Mouse (Mus musculus) R1 (cell line): ENCODE results near the gene Tmem269.

ENCODE experiments used
- DNase-seq: peaks from one replicate; pipeline ENCODE4 v3.0.0-alpha.2; 2018; ENCODE audit warnings: low read depth, low spot score

Tmem269 gene

GRCm38 (mm10) chr4:119238661-119239060, 20.6 kb upstream of the Tmem269 start:
- DNase-seq: peak; percentile 27

- DNase-seq: no peak
Observed at GRCm38 (mm10) chr4:119234348-119234747, 16.3 kb upstream of the Tmem269 start.

DNA sequence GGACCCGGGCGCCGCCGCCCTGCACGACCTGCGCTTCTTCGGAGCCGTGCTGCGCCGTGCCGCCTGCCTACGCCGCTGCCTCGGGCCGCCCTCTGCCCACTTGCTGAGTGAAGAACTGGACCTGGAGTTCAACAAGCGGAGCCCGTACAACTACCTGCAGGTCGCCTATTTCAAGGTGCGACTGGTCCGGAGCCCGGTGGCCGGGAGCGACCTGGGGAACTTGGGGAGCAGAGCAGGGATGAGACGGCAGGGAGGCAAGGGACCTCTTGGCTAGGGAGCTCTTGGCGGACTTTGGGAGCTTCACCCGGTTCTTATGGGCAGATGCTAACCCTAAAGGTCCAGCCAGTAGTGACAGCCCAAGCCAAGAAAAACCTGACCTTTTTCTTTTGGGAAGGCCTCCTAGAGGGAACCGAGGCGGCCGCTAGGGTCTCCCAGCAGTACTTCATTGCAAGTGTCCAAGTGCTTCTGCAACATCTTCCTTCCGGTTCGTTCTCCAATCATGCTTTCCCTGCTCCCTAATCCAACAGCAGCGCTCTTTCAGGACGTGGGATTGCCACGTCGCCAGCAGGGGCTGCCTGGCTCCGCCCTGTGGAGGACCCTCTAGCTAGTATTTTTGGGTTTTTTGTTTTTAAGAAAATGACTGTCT, 15.4 kb upstream of the Tmem269 start:
- peak; percentile 86 for DNase-seq

DNA sequence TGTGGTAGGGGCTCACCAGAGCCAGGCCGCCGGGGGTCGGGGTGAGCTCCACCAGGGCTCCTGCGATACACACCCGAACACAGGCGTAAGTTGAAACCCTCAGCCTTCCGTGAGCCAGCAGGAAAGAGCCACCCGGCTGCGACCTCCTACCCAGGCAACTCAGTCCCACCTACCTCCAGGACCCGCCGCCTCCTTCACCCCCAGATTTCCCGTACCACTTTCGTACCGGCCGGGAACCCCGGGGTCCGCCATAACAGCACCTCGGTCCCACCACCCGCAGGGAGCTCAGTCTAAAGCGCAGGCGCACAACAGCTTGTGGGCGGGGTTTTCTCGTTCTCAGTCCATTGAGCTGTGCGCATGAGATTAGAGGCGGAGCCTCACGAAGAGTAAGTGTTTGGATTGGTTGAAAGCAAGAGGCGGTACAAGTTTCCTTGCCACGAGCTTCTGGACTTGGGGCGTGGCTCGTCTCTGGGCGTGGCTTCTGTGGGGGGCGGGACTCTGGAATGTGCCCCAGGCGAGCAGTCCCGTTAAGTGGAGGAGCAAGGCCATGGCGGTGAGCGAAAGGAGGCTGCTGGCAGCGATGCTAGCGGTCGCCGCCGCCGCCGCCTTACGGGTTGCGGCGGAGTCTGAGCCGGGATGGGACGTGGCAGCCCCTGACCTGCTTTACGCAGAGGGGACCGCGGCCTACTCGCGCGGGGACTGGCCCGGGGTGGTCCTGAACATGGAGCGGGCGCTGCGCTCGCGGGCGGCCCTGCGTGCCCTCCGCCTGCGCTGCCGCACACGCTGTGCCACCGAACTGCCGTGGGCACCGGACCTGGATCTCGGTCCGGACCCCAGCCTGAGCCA, 14.6 kb upstream of the Tmem269 start, which contains the start of the genes AU022252 and P3h1:
AU022252 (minus strand) TSS at position 303 of the 846 bp plus-strand sequence.
P3h1 (plus strand) TSS at position 506 of the 846 bp plus-strand sequence.
- peak; percentile 99 for DNase-seq

DNA sequence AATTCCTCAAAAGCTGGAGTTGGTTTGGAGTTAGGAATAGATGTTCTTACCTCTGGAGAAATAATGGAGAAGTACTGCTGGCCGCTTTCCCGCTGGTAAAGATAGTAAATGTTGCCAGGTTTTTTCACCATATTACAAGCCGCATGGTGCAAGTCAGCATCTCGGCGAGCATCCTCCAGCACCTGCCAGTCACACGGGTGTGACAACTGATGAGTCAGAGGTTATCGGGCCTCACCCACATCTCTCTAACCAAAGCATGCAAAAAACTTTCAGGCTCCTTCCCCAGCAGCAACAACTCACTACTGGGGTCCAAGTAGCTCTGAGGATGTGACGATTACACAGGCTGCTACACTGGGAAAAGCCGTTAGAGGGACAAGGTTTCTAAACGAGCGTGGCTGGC, 8.7 kb upstream of the Tmem269 start:
- no peak for DNase-seq

DNA sequence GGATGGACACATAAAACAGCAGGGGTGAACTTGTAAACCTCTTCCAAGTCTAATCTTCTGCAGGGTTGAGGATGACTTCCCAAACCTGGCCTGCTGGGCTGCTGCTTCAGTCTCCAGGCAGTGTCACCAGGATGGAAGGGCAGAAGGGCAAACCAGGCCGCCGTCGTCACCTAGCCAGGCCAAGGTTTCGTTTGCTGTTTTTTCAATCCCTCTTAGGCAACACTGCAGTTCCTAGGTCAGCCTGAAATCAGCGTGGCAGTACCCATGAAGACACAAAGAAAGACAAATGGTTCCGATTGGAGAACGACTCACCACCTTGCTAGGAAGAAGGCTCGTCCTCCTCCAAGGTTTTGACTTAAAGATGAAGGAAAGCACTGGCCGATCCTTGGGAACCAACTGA, 7.7 kb upstream of the Tmem269 start:
- DNase-seq: peak; percentile 37

DNA sequence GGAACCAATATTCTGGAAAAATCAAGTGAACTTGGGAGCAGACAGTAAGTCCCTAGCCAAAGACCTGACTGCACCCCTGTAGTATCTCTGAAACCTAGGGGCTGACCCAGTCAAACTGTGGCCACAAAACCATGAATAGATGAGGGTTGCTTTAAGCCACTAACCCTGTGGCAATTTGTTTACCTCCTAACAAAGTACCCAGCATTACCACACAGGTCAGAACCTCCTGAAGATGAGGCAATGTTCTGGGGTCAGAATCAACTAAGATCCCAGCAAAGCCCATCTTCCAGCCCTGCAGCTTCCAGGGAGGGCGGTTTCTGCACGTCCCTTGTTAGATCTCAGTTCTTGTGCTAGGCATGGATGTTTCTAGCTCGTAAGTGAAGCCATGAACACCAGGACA, 6.5 kb upstream of the Tmem269 start:
- no peak for DNase-seq

DNA sequence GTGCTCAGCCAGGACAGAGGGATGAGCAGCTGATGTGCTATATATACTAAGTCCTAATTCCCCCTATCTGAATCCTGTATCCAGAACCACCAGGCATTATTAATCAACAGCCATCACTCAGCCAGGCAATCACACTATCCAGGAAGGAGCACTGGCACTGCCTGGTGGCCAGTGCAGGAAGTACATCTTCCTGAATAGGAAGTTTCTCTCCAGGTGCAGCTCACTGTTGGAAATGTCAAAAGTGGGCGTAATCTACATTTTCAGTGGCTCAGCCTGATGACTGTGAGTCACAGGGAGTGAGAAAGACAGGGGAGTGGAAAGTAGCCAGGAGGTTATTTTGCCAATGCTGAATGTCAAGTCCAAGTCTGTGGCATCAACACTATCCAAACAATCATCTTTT, 5.7 kb upstream of the Tmem269 start:
- peak; percentile 89 for DNase-seq

GRCm38 (mm10) chr4:119216667-119217066, 1.4 kb downstream of the Tmem269 start:
- no peak for DNase-seq

GRCm38 (mm10) chr4:119204672-119205071, 13.3 kb downstream of the Tmem269 start:
- DNase-seq: peak; percentile 74

DNA sequence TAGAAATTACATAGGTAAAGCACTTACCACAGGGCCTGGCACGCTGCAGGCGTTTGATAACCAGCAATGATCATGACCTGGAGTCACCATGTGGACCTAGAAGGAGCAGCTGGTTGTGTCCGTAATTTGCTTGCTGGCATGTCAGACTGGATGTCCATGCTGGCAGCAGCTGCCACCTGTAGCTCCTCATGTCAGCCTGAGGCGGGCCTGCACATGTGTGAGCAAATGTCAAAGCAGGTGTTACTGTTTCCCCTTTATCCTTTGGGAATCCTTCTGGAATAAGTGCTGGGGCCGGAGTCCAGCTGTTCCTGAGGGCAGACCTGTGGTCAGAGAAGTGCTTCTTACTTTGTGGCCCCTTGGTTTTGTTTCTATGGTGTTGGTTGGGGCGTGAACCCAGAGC, 19.9 kb downstream of the Tmem269 start:
- DNase-seq: no peak

DNA sequence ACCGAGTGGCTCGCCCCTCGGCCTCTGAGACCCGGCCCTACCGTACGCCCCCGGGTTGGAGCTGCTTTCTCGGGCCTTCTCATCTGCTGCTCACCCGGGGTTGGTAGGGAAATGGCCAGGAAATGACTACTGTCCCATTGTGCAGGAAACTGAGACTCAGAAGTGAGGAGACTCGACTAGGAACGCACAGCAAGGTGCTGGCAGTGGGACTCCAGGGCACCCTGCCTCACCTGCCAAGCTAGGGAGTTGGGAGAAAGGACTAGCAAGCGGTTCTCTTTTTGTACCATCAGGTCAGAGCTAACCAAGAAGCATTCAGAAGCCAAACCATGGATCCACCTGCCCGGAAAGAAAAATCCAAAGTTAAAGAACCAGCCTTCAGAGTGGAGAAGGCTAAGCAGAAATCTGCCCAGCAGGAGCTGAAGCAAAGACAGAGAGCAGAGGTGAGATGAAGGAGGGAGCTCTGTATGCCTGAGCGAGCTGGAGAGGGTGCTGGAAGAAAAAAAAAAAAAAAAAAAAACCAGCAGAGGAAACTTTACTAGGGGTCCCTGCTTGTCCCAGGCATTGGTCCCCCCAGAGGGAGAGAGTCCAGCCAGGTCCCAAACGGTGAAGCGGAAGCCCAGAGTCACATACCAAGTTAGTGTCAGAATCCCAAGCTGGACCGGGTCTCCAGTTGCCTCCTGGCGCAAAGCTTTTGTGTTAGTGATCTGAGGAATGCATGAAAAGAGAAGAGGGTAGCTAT, 22.3 kb downstream of the Tmem269 start:
- peak; percentile 46 for DNase-seq

GRCm38 (mm10) chr4:119194909-119195581, 23.0 kb downstream of the Tmem269 start, which contains the start of gene Svbp:
Gene Svbp, plus strand, starts transcription at chr4:119195306.
- peak; percentile 83 for DNase-seq

DNA sequence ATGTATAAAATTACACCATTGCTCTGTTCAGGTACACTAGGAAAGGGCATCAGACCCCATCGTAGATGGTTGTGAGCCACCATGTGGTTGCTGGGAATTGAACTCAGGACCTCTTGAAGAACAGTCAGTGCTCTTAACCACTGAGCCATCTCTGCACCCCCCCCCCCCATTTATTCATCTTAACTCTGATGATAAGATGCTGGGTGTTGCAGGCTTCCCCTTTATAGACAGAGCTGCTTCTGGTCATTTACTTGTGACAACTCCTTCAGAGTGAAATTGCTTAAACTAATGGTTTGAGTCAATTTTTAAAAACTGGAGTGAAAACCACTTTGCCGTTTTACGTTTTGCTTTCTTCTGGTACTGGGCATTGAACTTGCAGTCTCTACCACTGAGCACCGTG, 25.3 kb downstream of the Tmem269 start:
- no peak for DNase-seq

DNA sequence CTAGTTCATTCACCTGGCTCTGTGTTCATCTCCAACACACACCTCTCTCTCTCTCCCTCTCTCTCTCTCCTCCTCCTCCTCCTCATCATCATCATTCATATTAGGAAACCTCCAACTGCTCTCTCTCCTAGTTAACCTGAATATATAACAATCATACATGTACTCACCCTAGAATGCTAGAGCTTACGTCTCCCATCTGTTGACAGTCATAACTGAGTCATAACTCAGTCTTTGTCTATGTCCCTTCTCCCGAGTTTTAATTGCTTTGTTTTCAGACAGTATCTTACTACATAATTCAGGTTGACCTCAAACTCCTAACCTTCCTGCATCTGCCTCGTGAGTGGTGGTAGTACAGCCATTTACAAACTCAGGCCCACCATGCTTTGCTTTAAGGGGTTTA, 26.7 kb downstream of the Tmem269 start:
- no peak for DNase-seq

DNA sequence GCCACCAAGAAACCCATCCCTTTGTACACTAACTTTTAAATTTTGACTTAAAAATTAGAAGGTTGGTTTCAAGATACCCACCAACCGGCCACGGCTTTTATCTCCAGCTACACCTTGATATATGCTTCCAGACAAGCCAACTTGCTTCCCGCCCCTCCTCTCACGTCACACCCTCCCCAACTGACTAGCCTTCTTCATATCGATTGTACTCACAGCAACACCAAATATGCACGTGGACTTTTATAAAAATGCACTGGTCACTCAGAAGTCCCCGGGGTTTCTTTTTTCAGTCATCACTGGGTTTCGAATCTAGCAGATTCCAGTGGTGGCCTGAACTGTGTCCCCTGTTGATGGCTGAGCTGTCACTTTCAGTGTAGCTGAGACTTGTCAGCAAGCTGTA, 27.4 kb downstream of the Tmem269 start:
- DNase-seq: no peak

- DNase-seq: no peak
Observed at GRCm38 (mm10) chr4:119189864-119190263, 28.2 kb downstream of the Tmem269 start, which contains the start of gene Ermap. Gene Ermap, minus strand, starts transcription at chr4:119190011.

GRCm38 (mm10) chr4:119189392-119189791, 28.6 kb downstream of the Tmem269 start:
- no peak for DNase-seq

DNA sequence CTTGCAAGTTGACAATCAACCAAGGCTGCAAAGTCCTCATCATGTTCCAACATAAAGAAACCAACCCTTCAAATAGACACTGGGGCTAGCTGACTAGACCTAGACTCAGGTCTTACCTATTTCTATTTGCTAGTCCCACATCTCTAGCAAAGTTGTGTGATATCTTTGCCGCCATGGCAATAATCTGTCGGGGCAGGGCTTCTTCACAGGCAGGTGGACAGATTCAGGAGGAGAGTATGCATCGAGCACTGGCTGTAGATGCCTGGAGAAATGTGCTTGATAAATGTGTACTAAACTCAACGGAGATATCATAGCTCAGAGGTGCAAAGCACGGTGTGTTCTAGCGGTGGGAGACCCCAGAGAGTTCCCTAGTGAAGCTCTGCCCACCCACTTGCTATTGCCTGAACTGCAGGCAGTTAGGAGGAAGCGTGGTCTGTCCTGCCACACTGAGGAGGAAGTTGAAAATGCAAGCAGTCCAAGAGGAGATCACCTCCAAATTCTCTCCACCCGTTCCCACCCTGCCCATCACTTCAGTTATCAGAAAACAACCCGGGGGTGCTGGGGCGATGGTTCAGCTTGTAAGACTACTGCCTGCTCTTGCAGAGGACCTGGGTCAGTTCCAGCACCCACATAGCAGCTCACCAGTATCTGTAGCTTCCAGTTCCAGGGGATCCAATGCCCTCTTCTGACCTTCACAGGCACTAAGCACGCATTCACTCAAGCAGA, 29.8 kb downstream of the Tmem269 start:
- no peak for DNase-seq

- DNase-seq: no peak
Observed at GRCm38 (mm10) chr4:119185771-119186170, 32.2 kb downstream of the Tmem269 start.

GRCm38 (mm10) chr4:119183525-119183924, 34.5 kb downstream of the Tmem269 start:
- DNase-seq: no peak
